Mouse (Mus musculus): ENCODE results near the gene Crlf1. TPM values are rescaled to one million over a fixed set of nuclear protein-coding genes. Genes with fewer than 3 reads are reported as not detected.

The Crlf1 gene
- polyA plus RNA-seq, 1 experiment, result 1.7 TPM

DNA sequence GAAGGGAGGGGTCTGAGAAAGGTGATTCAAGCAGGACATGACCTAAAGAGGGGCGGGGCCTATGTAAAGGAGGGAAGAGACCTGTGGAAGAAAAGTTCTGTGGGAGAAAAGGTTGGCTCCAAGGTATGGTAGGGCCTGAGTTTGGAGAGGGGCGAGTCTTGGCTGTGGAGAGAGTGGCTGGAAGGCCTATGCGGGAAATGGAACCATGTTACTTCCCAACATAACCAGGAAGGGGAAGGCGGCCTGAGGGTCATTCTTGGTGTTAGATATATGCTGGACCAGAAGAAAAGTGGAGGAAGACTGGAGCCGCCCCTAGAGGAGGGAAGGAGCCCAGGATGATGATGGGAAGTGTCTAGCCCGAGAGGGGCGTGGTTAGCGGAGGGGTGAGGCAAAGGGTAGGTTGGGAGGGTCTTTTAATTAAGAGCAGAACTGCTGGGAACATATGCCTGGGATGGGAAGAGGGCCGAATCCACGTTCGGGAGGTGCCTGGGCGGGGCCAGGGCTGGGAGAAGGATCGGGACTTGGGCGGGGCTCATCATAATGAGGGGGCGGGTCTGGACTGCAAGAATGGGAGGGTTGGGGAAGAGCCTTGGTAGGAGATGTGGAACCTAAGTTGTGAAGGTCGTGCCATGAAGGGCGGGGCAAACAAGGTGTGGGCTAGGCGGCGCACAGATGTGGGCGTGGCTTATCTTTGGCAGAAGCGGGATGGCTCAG lies 15.5 kb upstream of the Crlf1 start:
- Histone ChIP-seq H3K9me3 (ENCODE audit: control insufficient read depth, low read length) (no peaks in the 10 kb centered on the region), H3K4me1 (ENCODE audit: control insufficient read depth) (peaks cover 45% of the 10 kb centered on the region), H3K4me3 (replicated peaks) (peak overlapping the region; percentile 73), H3K36me3 (ENCODE audit: control insufficient read depth) (peaks cover 23% of the 10 kb centered on the region), H3K27me3 (ENCODE audit: control insufficient read depth) (peaks cover 47% of the 10 kb centered on the region)
- TF ChIP-seq GATA1 (IDR thresholded peaks at IDR 0.05; ENCODE audit: low read length) (no peak), TAL1 (IDR thresholded peaks at IDR 0.05; ENCODE audit: low read length) (no peak; the same call in 2 of the 3 replicates)

DNA sequence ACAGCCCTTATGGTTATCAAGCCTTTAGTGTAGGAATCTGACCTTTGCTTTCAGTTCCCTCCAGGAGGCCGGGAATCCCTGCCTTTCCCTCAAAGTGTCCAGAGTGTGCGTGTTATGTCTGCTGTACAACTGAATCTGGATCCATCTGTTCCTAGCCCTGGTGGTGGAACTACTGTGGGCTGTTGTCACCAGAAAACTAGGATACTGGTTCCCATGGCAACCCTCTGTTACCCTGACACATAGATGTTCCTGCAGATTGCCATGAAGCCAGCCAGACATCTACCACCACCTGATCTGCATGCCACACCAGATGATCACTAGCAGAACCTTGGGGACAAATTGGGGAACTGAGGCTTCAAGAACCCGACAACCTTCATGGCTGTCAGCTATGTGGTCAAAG lies 11.1 kb upstream of the Crlf1 start:
- TF ChIP-seq GATA1 (IDR thresholded peaks at IDR 0.05; ENCODE audit: low read length) (no peak), TAL1 (IDR thresholded peaks at IDR 0.05; ENCODE audit: low read length) (no peak)
- peaks cover 20% of the 10 kb centered on the region for H3K4me1 ChIP-seq (ENCODE audit: control insufficient read depth)
- H3K36me3 ChIP-seq (ENCODE audit: control insufficient read depth), result no peaks in the 10 kb centered on the region
- peaks cover 3% of the 10 kb centered on the region; the same call in 1 of the 2 replicates for H3K9me3 ChIP-seq (ENCODE audit: control insufficient read depth, low read length)
- H3K4me3 ChIP-seq (replicated peaks), result no peak overlapping the region
- H3K27me3 ChIP-seq (ENCODE audit: control insufficient read depth), result peaks cover 91% of the 10 kb centered on the region

DNA sequence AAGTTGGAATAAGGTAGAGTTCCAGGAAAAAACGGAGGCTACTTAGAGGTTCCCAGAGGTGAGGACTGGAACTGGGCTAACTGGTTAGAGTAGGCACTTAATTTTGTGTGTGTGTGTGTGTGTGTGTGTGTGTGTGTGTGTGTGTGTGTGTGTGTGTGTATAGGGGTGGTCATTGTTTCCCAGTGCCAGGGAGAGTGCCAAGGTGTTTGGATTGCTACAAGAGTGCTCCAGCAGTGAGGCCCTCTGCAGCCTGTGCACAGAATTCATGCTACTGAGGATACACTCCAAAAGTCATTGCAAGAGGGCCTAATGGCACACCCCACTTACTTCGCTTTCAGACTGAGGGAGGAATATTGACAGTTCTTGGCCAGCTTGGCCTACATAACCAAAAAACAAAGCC lies 10.0 kb upstream of the Crlf1 start:
- Histone ChIP-seq H3K4me1 (ENCODE audit: control insufficient read depth) (peaks cover 10% of the 10 kb centered on the region), H3K27me3 (ENCODE audit: control insufficient read depth) (peaks cover 97% of the 10 kb centered on the region), H3K4me3 (replicated peaks) (no peak overlapping the region), H3K9me3 (ENCODE audit: control insufficient read depth, low read length) (peaks cover 8% of the 10 kb centered on the region; the same call in 1 of the 2 replicates), H3K36me3 (ENCODE audit: control insufficient read depth) (no peaks in the 10 kb centered on the region)
- TF ChIP-seq GATA1 (IDR thresholded peaks at IDR 0.05; ENCODE audit: low read length), result no peak
- TF ChIP-seq TAL1 (IDR thresholded peaks at IDR 0.05; ENCODE audit: low read length), result no peak

DNA sequence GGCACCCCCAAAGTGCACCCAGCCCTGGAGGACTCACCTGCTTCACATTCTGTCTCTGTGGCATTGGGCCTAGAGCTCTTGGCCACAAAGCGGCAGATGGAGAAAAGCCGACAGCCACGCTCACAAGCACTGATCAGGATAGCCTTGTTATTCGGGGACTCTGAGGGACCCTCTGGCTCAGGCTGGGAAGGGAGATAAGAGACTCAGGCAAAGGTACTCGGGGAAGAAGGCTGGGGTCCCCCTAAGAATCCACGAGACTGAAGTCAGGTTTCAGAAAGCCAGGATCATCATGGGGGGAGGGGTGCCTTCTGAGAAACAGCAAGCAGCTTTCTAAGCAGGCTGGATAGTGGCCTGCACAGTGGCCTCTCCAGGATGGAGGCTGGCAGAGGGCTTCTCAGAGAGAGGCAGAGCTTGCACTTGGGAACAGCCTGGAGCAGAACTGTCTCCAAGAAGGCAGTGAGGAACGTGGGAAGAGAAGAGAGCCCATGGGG lies 6.7 kb upstream of the Crlf1 start:
- peaks cover 33% of the 10 kb centered on the region; the same call in 1 of the 2 replicates for H3K9me3 ChIP-seq (ENCODE audit: control insufficient read depth, low read length)
- H3K4me3 ChIP-seq (replicated peaks), result no peak overlapping the region
- H3K36me3 ChIP-seq (ENCODE audit: control insufficient read depth), result no peaks in the 10 kb centered on the region
- no peak for TF ChIP-seq TAL1 (IDR thresholded peaks at IDR 0.05; ENCODE audit: low read length)
- TF ChIP-seq GATA1 (IDR thresholded peaks at IDR 0.05; ENCODE audit: low read length), result no peak
- peaks cover 8% of the 10 kb centered on the region for H3K4me1 ChIP-seq (ENCODE audit: control insufficient read depth)
- peaks cover 100% of the 10 kb centered on the region for H3K27me3 ChIP-seq (ENCODE audit: control insufficient read depth)

DNA sequence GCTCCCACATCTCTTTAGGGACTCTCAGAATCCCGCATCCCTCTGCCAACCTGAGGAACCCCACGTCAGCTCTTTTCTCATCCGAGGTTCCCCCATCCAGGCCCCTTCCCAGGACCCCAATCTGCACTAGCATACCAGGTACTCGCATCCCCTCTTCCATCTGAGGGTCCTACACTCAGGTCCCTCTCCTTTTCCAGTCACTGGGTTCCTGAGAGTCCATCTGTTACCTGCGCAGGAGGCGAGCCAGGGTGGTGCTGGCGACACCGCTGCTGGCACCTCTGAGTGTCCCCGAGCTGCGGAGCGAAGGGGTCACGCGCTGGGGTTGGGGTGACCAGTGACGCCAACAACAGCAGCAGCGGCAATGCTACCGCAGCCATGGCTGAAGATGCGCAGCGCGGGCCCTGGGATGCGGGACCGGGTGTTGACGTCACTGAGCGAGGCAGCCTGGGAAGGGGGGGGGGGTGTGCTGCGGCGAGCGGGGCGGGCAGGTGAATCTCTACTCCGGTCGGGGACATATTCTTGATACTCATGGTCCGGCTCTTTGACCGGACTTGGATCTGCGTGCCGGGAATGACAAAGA lies 5.9 kb upstream of the Crlf1 start, which contains the start of gene Tmem59l:
Gene Tmem59l, minus strand, starts transcription at position 418 of the 580 bp plus-strand sequence.
- Histone ChIP-seq H3K4me3 (replicated peaks) (no peak within 1 kb of the TSS), H3K9me3 (ENCODE audit: control insufficient read depth, low read length) (peaks cover 35% of the 10 kb centered on the region; the same call in 1 of the 2 replicates), H3K4me1 (ENCODE audit: control insufficient read depth) (peaks cover 8% of the 10 kb centered on the region), H3K27me3 (ENCODE audit: control insufficient read depth) (peaks cover 100% of the 10 kb centered on the region), H3K36me3 (ENCODE audit: control insufficient read depth) (no peaks in the 10 kb centered on the region)
- TF ChIP-seq GATA1 (IDR thresholded peaks at IDR 0.05; ENCODE audit: low read length), result no peak
- no peak for TF ChIP-seq TAL1 (IDR thresholded peaks at IDR 0.05; ENCODE audit: low read length)

DNA sequence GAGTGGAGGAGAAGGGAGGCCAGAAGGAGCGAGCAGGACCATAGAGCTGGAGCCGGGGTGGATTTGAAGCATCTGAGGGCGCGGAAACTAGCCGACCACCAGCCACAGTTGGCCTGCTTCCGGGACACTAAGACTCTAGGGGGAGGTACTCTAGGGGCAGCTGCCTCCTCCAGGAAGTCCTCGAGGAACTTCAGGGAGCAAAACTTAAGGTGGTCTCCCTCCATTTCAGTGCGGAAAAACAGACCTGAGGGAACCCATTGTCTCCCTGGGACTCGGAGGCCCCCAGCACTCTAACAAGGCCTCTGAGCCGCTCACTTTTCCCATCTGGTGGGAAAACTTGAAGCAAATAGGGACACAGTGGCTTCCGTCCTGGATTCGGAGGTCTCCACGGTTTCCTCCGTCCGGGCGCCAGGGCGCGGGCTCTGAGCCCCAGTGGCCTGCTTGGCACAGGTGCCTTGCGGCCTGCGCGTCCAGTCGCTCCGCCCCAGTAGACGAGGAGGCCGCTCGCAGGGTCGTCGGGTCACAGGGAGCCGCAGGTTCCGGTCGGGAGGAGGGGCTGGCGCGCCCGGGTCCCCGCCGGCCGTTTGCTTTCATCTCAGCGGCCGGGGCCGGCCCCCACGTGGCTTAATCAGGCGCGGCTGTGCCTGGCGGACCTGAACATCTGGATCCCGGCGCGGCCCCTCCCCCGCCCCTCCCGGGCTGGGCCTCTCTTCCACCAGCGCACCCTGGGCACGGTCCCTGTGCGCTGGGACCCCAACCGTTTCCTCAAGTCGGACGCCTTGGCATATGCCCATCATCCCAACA lies 4.8 kb upstream of the Crlf1 start:
- Histone ChIP-seq H3K4me1 (ENCODE audit: control insufficient read depth) (peaks cover 13% of the 10 kb centered on the region), H3K9me3 (ENCODE audit: control insufficient read depth, low read length) (peaks cover 40% of the 10 kb centered on the region; the same call in 1 of the 2 replicates), H3K4me3 (replicated peaks) (no peak overlapping the region), H3K36me3 (ENCODE audit: control insufficient read depth) (no peaks in the 10 kb centered on the region), H3K27me3 (ENCODE audit: control insufficient read depth) (peaks cover 100% of the 10 kb centered on the region)
- TF ChIP-seq TAL1 (IDR thresholded peaks at IDR 0.05; ENCODE audit: low read length) (no peak), GATA1 (IDR thresholded peaks at IDR 0.05; ENCODE audit: low read length) (no peak)

DNA sequence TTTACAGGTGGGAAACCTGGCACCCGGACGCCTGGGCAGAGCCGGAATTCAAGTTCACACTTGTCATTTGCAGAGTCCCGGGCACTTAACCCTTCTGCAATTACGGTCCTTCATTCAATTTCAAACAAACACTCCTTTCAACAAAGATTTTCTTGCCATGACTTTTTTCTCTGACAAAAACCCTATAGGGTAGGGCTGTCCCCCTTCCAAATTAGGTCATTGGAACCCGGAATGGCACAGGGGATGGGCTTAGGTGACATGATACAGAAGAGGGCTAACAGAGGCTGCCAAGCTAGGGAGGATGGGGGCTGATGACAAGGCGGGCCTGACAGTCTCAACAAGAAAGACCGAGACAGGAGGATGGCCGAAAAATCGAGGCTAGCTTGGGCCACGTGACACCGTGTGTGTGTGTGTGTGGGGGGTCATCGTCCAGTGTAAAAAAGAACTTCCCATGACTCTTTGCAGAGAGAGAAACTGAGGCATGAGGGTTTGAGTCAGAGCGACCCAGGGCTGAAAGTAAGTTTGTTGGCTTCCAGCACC lies 4.0 kb upstream of the Crlf1 start:
- H3K9me3 ChIP-seq (ENCODE audit: control insufficient read depth, low read length), result peaks cover 48% of the 10 kb centered on the region; the same call in 1 of the 2 replicates
- H3K4me1 ChIP-seq (ENCODE audit: control insufficient read depth), result peaks cover 19% of the 10 kb centered on the region
- peaks cover 100% of the 10 kb centered on the region for H3K27me3 ChIP-seq (ENCODE audit: control insufficient read depth)
- TF ChIP-seq TAL1 (IDR thresholded peaks at IDR 0.05; ENCODE audit: low read length) (no peak), GATA1 (IDR thresholded peaks at IDR 0.05; ENCODE audit: low read length) (no peak)
- H3K4me3 ChIP-seq (replicated peaks), result no peak overlapping the region
- H3K36me3 ChIP-seq (ENCODE audit: control insufficient read depth), result no peaks in the 10 kb centered on the region

DNA sequence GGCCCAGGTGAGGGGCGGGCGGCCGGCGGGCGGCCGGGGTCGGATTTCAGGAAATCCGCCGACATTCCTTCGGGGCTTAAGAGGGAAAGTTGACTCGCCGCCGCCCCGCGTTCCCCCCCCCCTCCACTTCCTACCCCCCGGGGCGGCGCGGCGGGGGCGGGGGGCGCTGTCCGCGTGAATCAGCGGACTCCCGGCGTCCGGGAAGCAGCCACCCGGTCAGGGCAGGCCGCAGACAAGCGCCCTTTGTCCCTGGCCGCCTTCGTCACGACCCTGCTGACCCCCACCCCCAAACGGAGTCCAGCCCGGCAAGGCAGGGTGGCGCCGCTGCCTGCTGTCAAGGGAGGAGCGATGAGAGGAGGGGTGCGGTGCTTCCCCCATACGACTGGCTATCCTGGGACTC lies 3.4 kb upstream of the Crlf1 start:
- Histone ChIP-seq H3K4me3 (replicated peaks) (no peak overlapping the region), H3K36me3 (ENCODE audit: control insufficient read depth) (no peaks in the 10 kb centered on the region), H3K9me3 (ENCODE audit: control insufficient read depth, low read length) (peaks cover 53% of the 10 kb centered on the region), H3K27me3 (ENCODE audit: control insufficient read depth) (peaks cover 100% of the 10 kb centered on the region), H3K4me1 (ENCODE audit: control insufficient read depth) (peaks cover 21% of the 10 kb centered on the region)
- TF ChIP-seq TAL1 (IDR thresholded peaks at IDR 0.05; ENCODE audit: low read length), result no peak
- no peak for TF ChIP-seq GATA1 (IDR thresholded peaks at IDR 0.05; ENCODE audit: low read length)

Data from erythroblast, embryonic 14.5 days (primary cell).